Mouse (Mus musculus) WW6 (cell line): ENCODE results near the gene Mcfd2.
"Not testable (repeated sequence)": the region's sequence is repeated elsewhere in the genome, so short reads cannot be mapped to it uniquely, and the experiment has no call there.

ENCODE experiments used
- DNase-seq: peaks from one replicate; pipeline ENCODE4 v3.0.0-alpha.2; 2013; ENCODE audit warnings: low read depth, low spot score

Gene Mcfd2

GRCm38 (mm10) chr17:87265792-87266186, at the start of gene Mcfd2:
Gene Mcfd2, minus strand, starts transcription at chr17:87265935.
- peak; percentile 65 for DNase-seq

- DNase-seq, result peak; percentile 45
These were observed 49.3 kb upstream of the Mcfd2 start for GRCm38 (mm10) chr17:87315021-87315531.

GRCm38 (mm10) chr17:87314530-87314946, 48.8 kb upstream of the Mcfd2 start:
- DNase-seq, result peak; percentile 68

- no peak for DNase-seq
These were observed 48.4 kb upstream of the Mcfd2 start for GRCm38 (mm10) chr17:87314121-87314520.

GRCm38 (mm10) chr17:87312924-87313870, 47.5 kb upstream of the Mcfd2 start:
- no peak for DNase-seq

GRCm38 (mm10) chr17:87312351-87312750, 46.6 kb upstream of the Mcfd2 start:
- DNase-seq, result no peak

- DNase-seq, result no peak
These were observed 44.8 kb upstream of the Mcfd2 start for GRCm38 (mm10) chr17:87310497-87310896.

- no peak for DNase-seq
These were observed 43.5 kb upstream of the Mcfd2 start for GRCm38 (mm10) chr17:87309073-87309788.

GRCm38 (mm10) chr17:87306746-87307145, 41.0 kb upstream of the Mcfd2 start:
- DNase-seq, result no peak

- DNase-seq, result no peak
These were observed 39.3 kb upstream of the Mcfd2 start for GRCm38 (mm10) chr17:87305065-87305464.

- DNase-seq, result no peak
These were observed 38.6 kb upstream of the Mcfd2 start for GRCm38 (mm10) chr17:87304151-87304894.

GRCm38 (mm10) chr17:87302014-87302794, 36.5 kb upstream of the Mcfd2 start:
- DNase-seq, result no peak

GRCm38 (mm10) chr17:87301607-87302006, 35.9 kb upstream of the Mcfd2 start:
- not testable (repeated sequence) for DNase-seq

GRCm38 (mm10) chr17:87300340-87300739, 34.6 kb upstream of the Mcfd2 start:
- DNase-seq, result no peak

- no peak for DNase-seq
These were observed 33.2 kb upstream of the Mcfd2 start for GRCm38 (mm10) chr17:87298944-87299343.

GRCm38 (mm10) chr17:87296701-87297100, 31.0 kb upstream of the Mcfd2 start:
- not testable (repeated sequence) for DNase-seq

- DNase-seq, result no peak
These were observed 30.0 kb upstream of the Mcfd2 start for GRCm38 (mm10) chr17:87295738-87296137.

- DNase-seq, result no peak
These were observed 27.4 kb upstream of the Mcfd2 start for GRCm38 (mm10) chr17:87293125-87293524.

- DNase-seq, result no peak
These were observed 26.0 kb upstream of the Mcfd2 start for GRCm38 (mm10) chr17:87291782-87292181.

- no peak for DNase-seq
These were observed 25.3 kb upstream of the Mcfd2 start for GRCm38 (mm10) chr17:87291037-87291436.

GRCm38 (mm10) chr17:87289367-87289766, 23.6 kb upstream of the Mcfd2 start:
- DNase-seq, result no peak
